ENCODE assay signal across 22 mouse cellular contexts in the genomic region with DNA sequence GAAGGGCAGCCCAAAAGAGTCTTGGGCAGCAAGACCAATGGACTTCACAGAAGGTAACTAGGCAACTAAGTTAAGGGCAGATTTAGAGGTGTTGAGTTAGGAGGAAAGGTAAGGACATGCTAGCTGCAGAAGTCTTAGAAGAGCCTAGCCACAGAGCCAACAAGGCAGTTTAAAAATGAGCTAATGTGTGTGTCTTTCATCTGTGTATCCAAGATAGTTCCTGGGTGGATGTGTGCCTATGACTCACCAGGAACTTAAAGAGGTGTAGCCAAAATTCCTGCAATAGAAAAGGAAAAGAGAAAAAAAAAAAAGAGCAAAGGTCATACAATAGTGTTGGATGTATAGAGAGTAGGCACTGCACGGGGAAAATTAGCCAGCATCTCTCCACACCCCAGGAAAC.
A peak's percentile ranks its signal among the peaks of the same experiment; 100 is the strongest.
DNase-seq lines count a peak whose midpoint lies in the region; ATAC-seq and TF ChIP-seq lines count a peak whose summit lies in the region.
"Had no signal": no experiment of that assay in that cellular context is flagged by ENCODE, and none has a peak within 500 bp of the region (broad histone marks: within the 10 kb centered on the region; RNA-seq: fewer than 3 reads in every experiment).

No protein-coding gene starts in this region.

- H3K9me3 ChIP-seq in forebrain, embryonic 11.5 days (ENCODE audit: control insufficient read depth, low read length) = no peaks in the 10 kb centered on the region
- H3K9me3 ChIP-seq: forebrain, embryonic 12.5 days; forebrain, embryonic 15.5 days; hindbrain, embryonic 13.5 days; intestine, embryonic 15.5 days had no signal

- H3K9ac ChIP-seq in forebrain, embryonic 11.5 days (ENCODE audit: low read length) = no peak overlapping the region
- H3K9ac ChIP-seq: forebrain, embryonic 12.5 days; forebrain, embryonic 15.5 days; hindbrain, embryonic 13.5 days; intestine, embryonic 15.5 days had no signal

- no peak for TF ChIP-seq POLR2A in embryonic fibroblast, embryonic 13.5 days (IDR thresholded peaks at IDR 0.05; ENCODE audit: low read depth, low read length)

- no peak overlapping the region for H3K4me2 ChIP-seq in forebrain, embryonic 11.5 days (ENCODE audit: low read depth, low read length, severe bottlenecking)
- H3K4me2 ChIP-seq: forebrain, embryonic 12.5 days; forebrain, embryonic 15.5 days; heart, embryonic 11.5 days; hindbrain, embryonic 13.5 days; intestine, embryonic 15.5 days had no signal

- no peak for DNase-seq in frontal cortex, adult 2 months (ENCODE audit: extremely low spot score in 1 of 2, low spot score in 1 of 2)
- peak; percentile 49 for DNase-seq in NIH3T3 (ENCODE audit: low read depth)
- DNase-seq in embryo, embryonic 10 days (ENCODE audit: low spot score) = no peak
- DNase-seq in forebrain, embryonic 11.5 days (ENCODE audit: low spot score) = no peak
- DNase-seq: adrenal gland, postnatal 10 days; B cell, adult 2 months; cerebellum, adult 11-12 months; cerebellum, adult 8-10 months; cerebellum, postnatal 10 days; cerebellum, postnatal 36 days; gastrocnemius, adult 2 months; gastrocnemius, postnatal 14 days; kidney, adult 11 months had no signal

- TF ChIP-seq CTCF in embryonic fibroblast, embryonic 13.5 days (IDR thresholded peaks at IDR 0.05; ENCODE audit: borderline replicate concordance, insufficient read depth, low read length) = no peak

- H3K27ac ChIP-seq in embryonic fibroblast, embryonic 13.5 days (ENCODE audit: insufficient read depth, low read length) = peak overlapping the region; percentile 74
- H3K27ac ChIP-seq in forebrain, embryonic 11.5 days (ENCODE audit: low read depth, low read length) = no peak overlapping the region
- H3K27ac ChIP-seq: forebrain, embryonic 12.5 days; forebrain, embryonic 15.5 days; gastrocnemius, adult 2 months; hindbrain, embryonic 13.5 days; intestine, embryonic 15.5 days had no signal

- ATAC-seq in frontal cortex, adult (ENCODE audit: low TSS enrichment) = peak; percentile 62; the same call in 1 of the 2 replicates
- no peak for ATAC-seq in forebrain, embryonic 11.5 days (replicated peaks; ENCODE audit: low FRiP score)
- ATAC-seq: CD4-positive, CD25-positive, alpha-beta regulatory T cell, adult 4 months; forebrain, embryonic 15.5 days; hindbrain, embryonic 16.5 days; intestine, embryonic 15.5 days had no signal

- no peak overlapping the region for H3K4me3 ChIP-seq in embryonic fibroblast, embryonic 13.5 days (ENCODE audit: insufficient read depth, low read length)
- H3K4me3 ChIP-seq in forebrain, embryonic 11.5 days (ENCODE audit: low read depth, low read length) = no peak overlapping the region
- H3K4me3 ChIP-seq: forebrain, embryonic 12.5 days; forebrain, embryonic 15.5 days; gastrocnemius, adult 2 months; hindbrain, embryonic 13.5 days; intestine, embryonic 15.5 days had no signal

- no peaks in the 10 kb centered on the region for H3K36me3 ChIP-seq in forebrain, embryonic 11.5 days (ENCODE audit: control insufficient read depth, insufficient read depth, low read length)
- H3K36me3 ChIP-seq: forebrain, embryonic 12.5 days; forebrain, embryonic 15.5 days; hindbrain, embryonic 13.5 days; intestine, embryonic 15.5 days had no signal

- WGBS in forebrain, embryonic 11.5 days = 72% methylated on average over 1 of the region's 1 CpGs

- peaks cover 5% of the 10 kb centered on the region for H3K4me1 ChIP-seq in embryonic fibroblast, embryonic 13.5 days (ENCODE audit: control insufficient read depth, insufficient read depth, low read length)
- H3K4me1 ChIP-seq in forebrain, embryonic 11.5 days (replicated peaks; ENCODE audit: control insufficient read depth, insufficient read depth, low read length) = no peaks in the 10 kb centered on the region
- H3K4me1 ChIP-seq: forebrain, embryonic 12.5 days; forebrain, embryonic 15.5 days; hindbrain, embryonic 13.5 days had no signal

- H3K27me3 ChIP-seq in forebrain, embryonic 11.5 days (ENCODE audit: control insufficient read depth, insufficient read depth, low read length) = no peaks in the 10 kb centered on the region
- H3K27me3 ChIP-seq: forebrain, embryonic 12.5 days; forebrain, embryonic 15.5 days; hindbrain, embryonic 13.5 days; intestine, embryonic 15.5 days had no signal
